Mouse (Mus musculus): ENCODE results near the gene Il1f5.

Gene Il1f5

DNA sequence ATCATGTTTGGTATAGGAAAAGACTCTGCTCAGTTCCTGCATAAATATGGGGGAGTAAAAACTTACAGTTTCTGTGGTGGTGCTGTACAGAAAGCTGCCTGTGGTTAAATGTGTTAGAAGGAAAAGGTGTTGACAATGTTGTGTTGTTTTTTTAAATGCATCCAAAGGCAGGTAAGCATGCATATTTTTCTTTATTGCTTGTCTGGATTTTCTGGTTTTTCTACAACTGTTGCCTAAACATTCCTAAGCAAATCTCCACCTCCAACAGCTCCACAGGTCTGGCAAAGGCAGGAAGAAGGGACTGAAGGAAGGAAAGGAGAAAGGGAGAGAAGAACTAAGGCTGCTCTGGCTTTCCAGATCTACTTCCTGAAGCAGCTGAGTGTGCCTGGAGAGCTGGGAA is at the start of gene Il1f5:
Gene Il1f5, plus strand, starts transcription at position 301 of the 400 bp plus-strand sequence.
- no peak for DNase-seq (ENCODE audit: low read depth, low spot score)

DNA sequence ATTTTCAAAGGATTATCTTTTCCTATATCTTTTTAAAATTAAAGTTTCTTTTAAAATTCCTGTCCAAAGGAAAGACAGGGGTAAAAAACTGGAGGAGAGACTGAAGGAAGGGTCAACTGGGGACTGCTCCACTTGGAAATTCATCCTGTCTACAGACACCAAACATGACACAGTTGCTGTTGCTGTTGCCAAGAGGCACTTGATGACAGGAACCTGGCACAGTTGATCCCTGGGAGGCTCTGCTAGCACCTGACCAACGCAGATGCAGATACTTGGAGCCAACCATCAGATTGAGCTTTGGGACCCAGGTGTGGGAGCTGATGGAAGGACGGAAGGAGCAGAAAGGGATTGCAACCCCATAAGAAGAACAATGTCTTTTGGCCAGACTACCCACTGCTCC is 49.6 kb upstream of the Il1f5 start:
- DNase-seq (ENCODE audit: low read depth, low spot score): no peak

- no peak for DNase-seq (ENCODE audit: low read depth, low spot score)
These were observed 9.3 kb upstream of the Il1f5 start for GRCm38 (mm10) chr2:24267503-24267902.

GRCm38 (mm10) chr2:24273619-24274018 is 3.1 kb upstream of the Il1f5 start:
- DNase-seq (ENCODE audit: low read depth, low spot score): no peak

- no peak for DNase-seq (ENCODE audit: low read depth, low spot score)
These were observed 1.6 kb upstream of the Il1f5 start for GRCm38 (mm10) chr2:24275146-24275545.

GRCm38 (mm10) chr2:24290896-24291295 is 14.1 kb downstream of the Il1f5 start, which contains the start of gene Il1f10:
Gene Il1f10 (plus strand): TSS chr2:24291196.
- no peak for DNase-seq (ENCODE audit: low read depth, low spot score)

- DNase-seq (ENCODE audit: low read depth, low spot score): no peak
These were observed 17.9 kb downstream of the Il1f5 start for GRCm38 (mm10) chr2:24294616-24295015.

DNA sequence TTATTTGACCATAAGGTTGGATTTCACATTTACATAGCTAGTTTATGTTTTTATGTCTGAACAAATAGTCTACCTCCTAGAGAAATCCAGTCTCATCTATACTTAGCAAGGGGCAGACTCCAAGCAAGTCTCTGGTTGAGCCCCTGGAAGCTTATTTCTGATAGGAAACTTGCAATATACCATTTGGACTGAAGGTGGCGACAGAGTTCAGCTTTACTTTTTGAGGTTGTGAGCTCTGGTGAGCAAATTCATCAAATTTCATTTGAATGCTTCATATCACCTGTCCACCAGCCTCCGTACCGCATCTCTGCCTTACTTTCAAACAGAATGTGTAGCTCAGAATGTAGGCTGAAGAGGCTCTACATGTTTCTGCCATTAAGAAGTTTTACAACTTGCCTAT is 20.1 kb downstream of the Il1f5 start:
- DNase-seq (ENCODE audit: low read depth, low spot score): peak; percentile 70

DNA sequence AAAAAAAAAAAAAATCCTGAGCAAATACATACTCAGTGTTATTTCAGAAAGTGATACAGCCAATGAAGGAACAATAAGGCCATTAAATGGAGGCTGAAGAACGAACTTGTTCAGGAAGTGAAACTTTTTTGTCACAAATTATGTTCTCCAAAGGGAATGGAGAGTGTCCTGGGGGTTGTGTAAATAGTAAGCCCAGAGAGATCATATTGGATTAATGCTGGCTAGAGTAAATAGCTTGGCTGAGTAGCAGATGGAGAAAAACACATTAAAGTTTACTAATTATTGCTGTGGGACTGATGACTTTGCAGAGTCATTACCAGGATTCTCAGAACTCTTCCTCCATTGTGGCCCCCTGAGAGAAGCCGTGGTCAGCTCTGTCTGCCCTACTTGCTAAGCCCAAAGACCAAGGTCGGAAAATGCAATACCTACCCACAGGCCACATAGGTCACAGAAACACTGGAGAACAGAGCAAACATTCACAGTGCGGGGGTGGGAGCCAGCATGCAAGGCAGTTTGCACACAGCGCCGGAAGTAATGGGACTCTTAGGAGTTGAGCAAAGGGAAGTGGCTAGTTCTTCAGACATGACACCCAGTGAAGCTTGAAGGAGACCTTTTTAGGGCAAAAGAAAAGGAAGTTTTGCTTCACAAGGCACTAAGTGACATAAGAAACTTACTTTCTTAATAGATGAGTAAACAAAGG is 34.7 kb downstream of the Il1f5 start:
- DNase-seq (ENCODE audit: low read depth, low spot score): no peak

- DNase-seq (ENCODE audit: low read depth, low spot score): no peak
These were observed 40.2 kb downstream of the Il1f5 start for GRCm38 (mm10) chr2:24316919-24317318.

DNA sequence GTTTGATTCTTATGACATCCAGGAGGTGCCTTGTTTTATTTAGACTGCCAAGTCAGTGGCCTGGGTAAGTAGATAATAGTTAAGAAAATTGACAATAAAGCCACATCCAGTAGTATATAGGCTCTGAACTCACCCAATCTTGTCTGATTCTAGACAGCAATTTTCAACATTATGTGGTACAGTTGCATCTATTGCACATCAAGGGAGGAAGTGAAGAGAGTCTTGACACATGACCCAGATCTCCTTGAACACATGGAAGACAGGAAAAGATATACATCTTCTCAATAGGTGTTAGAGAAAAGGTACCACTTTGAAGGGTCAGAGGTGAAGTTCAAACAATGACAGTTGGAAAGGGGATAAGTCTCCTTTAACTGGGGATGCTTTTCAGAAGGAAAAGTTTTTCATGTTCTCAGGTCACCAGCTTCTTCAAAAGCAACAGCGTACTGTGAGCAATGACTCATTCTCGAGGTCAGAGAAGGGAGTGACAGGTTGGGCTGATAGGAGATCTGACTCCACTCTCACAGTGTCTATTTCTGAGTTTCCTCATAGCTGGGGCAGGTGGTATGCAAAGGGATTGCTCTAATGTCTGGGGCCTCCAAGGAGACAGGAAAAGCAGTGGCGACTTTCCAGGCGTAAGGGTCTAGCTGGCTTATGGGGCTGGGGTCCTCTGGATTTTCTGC is 41.3 kb downstream of the Il1f5 start:
- DNase-seq (ENCODE audit: low read depth, low spot score): no peak

Measured in mesoderm, embryonic 11.5 days (tissue).